Mouse (Mus musculus) hindbrain, embryonic 12.5 days (tissue): ENCODE measurements around the gene Slc38a5. TPM values are rescaled to one million over a fixed set of nuclear protein-coding genes. Genes with fewer than 3 reads are reported as not detected.

Experiments used
- polyA plus RNA-seq: library from polyadenylated mRNA; unstranded; fragments of >200 nt; fragmentation: Nextera tagmentation; extraction: Ambion mirVana; gene quantifications from 2 replicates; pipeline ENCODE4 v1.2.1, GENCODE M21; 2016

Slc38a5 gene
- polyA plus RNA-seq, 1 experiment from 2014 or later = 6.1 TPM

Other genes with a start within 250 kb of the Slc38a5 start
- 58.6 and 60.2 TPM in 2 replicates for gene Suv39h1, start 196.4 kb upstream of the Slc38a5 start, polyA plus RNA-seq
- gene Was, start 180.6 kb upstream of the Slc38a5 start, polyA plus RNA-seq = 0.21 TPM in 1 of 2 replicates, not detected in the other
- gene Wdr13, start 138.2 kb upstream of the Slc38a5 start, polyA plus RNA-seq = 40.5 and 42.6 TPM in 2 replicates
- gene Rbm3, start 125.3 kb upstream of the Slc38a5 start, polyA plus RNA-seq = 401 and 433 TPM in 2 replicates
- gene Tbc1d25, start 95.0 kb upstream of the Slc38a5 start, polyA plus RNA-seq = 16.4 and 16.7 TPM in 2 replicates
- gene Ebp, start 77.6 kb upstream of the Slc38a5 start, polyA plus RNA-seq = 30.7 and 32.3 TPM in 2 replicates
- gene Porcn, start 64.6 kb upstream of the Slc38a5 start, polyA plus RNA-seq = 28.2 and 31.7 TPM in 2 replicates
- gene Ftsj1, start 18.7 kb upstream of the Slc38a5 start, polyA plus RNA-seq = 43.1 and 43.5 TPM in 2 replicates
- gene Ssxb10, start 56.3 kb downstream of the Slc38a5 start, polyA plus RNA-seq = not detected in 2 replicates
- not detected in 2 replicates for gene Ssxb9, start 95.8 kb downstream of the Slc38a5 start, polyA plus RNA-seq
- not detected in 2 replicates for gene Ssxb1, start 142.2 kb downstream of the Slc38a5 start, polyA plus RNA-seq
- gene Ssxb2, start 190.6 kb downstream of the Slc38a5 start, polyA plus RNA-seq = not detected in 2 replicates